Mouse (Mus musculus) neural tube, embryonic 12.5 days (tissue): ENCODE results near the gene Lgi4. TPM values are rescaled to one million over a fixed set of nuclear protein-coding genes. Genes with fewer than 3 reads are reported as not detected.

Source experiments
- ATAC-seq: fragments of 200-750 bp; cut with Nextera tagmentation; 2 replicates; pipeline ENCODE4 v1.8.0; 2017; ENCODE audit warnings: low read depth, mild to moderate bottlenecking, moderate TSS enrichment, moderate library complexity; ENCODE audit not compliant: low FRiP score
- H3K27ac ChIP-seq: fragments of 300-500 bp; sonication (generic); 2 replicates; pipeline ENCODE4 v1.5.1; 2016
- H3K27me3 ChIP-seq: fragments of 300-500 bp; sonication (generic); replicated peaks from 2 replicates; pipeline ENCODE4 v1.6.1; 2016; ENCODE audit warnings: mild to moderate bottlenecking
- H3K36me3 ChIP-seq: fragments of 300-500 bp; sonication (generic); 2 replicates; pipeline ENCODE4 v1.6.1; 2016; ENCODE audit warnings: mild to moderate bottlenecking
- H3K4me1 ChIP-seq: fragments of 300-500 bp; sonication (generic); 2 replicates; pipeline ENCODE4 v1.6.1; 2016
- H3K4me2 ChIP-seq: fragments of 300-500 bp; sonication (generic); replicated peaks from 2 replicates; pipeline ENCODE4 v1.6.1; 2016; ENCODE audit warnings: mild to moderate bottlenecking
- H3K4me3 ChIP-seq: fragments of 300-500 bp; sonication (generic); 2 replicates; pipeline ENCODE4 v1.5.1; 2016
- H3K9ac ChIP-seq: fragments of 300-500 bp; sonication (generic); 2 replicates; pipeline ENCODE4 v1.6.1; 2016; ENCODE audit warnings: mild to moderate bottlenecking
- H3K9me3 ChIP-seq: fragments of 300-500 bp; sonication (generic); 2 replicates; pipeline ENCODE4 v1.6.1; 2016; ENCODE audit warnings: mild to moderate bottlenecking
- WGBS: fragments of 180-500 bp; shearing (Covaris S2); methylation state at CpG from one replicate; pipeline ENCODE4 v1.1.7; 2016; 5-methylcytosine and 5-hydroxymethylcytosine counted together
- polyA plus RNA-seq: library from polyadenylated mRNA; unstranded; fragments of >200 nt; fragmentation: Nextera tagmentation; extraction: Ambion mirVana; gene quantifications from 2 replicates; pipeline ENCODE4 v1.2.1, GENCODE M21; 2016

Lgi4 gene
- 4.7 and 6.1 TPM in 2 replicates for polyA plus RNA-seq

DNA sequence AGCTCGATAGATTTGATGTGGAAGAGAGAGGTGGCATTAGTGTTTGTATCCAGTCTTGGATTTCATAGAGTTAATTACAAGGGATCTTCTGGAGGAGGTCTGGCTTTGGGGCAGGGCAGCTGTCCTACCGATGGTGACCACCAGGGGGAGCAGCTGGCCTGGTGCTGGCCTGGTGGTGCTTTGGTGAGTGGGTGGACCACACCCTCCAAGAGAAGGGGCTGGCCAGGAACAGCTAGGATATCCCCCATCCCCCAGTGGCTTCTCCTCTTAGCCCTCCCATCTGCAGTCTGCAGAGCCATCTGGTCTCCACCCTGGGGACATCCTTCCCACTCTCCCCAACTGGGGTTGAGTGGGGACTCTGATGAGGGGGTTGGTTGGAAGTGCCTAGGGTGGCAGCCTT lies at the start of gene Lgi4:
Gene Lgi4 (plus strand): TSS at position 235 of the 400 bp plus-strand sequence.
- H3K9ac ChIP-seq: peak within 1 kb of the TSS; percentile 21; the same call in 1 of the 2 replicates
- H3K4me1 ChIP-seq: peaks cover 9% of the 10 kb centered on the region
- WGBS: 9% methylated on average over 2 of the region's 2 CpGs
- H3K27me3 ChIP-seq: peaks cover 7% of the 10 kb centered on the region
- H3K4me2 ChIP-seq: peak within 1 kb of the TSS; percentile 33; the same call in 1 of the 2 replicates
- no peaks in the 10 kb centered on the region for H3K9me3 ChIP-seq
- H3K4me3 ChIP-seq: no peak within 1 kb of the TSS
- ATAC-seq: peak; percentile 81
- H3K27ac ChIP-seq: no peak within 1 kb of the TSS
- H3K36me3 ChIP-seq: no peaks in the 10 kb centered on the region

DNA sequence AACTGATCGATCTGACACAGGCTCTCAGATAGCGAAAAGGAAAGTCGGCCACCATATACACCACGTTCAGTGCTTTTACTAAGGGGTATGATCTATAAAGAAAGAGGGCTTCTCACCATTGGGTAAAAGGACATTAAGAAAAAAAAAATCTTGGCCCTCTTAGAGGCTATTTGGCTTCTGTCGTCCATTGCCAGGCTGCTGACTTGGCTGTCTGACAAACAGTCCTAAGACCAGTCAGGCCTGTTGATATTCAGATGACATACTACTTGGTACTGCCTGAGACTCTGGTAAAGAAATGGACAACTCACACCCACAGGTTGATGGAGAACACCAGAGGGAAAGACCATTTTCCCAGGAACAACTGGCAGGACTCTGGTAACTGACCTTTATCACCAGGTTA lies 46.2 kb upstream of the Lgi4 start:
- WGBS: 83% methylated on average over 5 of the region's 5 CpGs
- no peak overlapping the region for H3K4me3 ChIP-seq
- ATAC-seq: no peak

DNA sequence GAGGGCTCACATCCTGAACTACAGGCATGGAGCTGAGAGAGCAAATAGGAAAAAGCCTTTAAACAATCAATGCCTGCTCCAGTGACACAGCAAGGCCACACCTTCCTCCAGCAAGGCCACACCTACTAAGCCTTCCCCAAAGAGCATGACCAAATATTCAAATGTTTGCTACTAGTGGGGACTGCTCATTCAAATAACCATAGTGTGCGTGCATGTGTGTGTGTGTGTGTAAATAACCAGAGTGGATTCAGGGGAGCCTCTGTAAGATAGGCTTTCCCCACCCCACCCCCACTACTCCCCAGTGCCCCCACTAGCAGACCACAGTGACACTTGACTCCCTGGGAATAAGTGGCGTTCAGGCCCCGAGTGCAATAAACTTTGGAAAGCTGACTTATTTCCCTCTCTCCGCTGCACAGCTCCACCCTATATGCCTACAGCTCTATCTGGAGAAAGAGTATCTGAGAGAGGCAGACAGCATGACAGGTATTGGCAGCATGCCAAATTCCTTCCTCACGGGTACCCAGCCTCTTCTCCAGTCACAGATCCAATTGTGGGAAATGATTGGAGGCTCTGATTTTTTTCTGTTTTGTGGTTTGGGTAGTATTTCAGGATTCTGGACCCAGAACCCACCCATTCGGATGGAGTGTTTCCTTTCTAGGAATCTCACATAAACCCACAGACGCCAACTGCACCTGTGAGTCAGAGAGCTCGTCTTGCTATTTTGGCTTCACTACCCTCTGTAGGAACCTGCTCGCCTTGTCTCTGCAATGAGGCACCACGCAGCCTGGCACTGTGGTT lies 41.8 kb upstream of the Lgi4 start:
- Histone ChIP-seq H3K36me3 (no peaks in the 10 kb centered on the region), H3K4me1 (no peaks in the 10 kb centered on the region), H3K4me2 (no peak overlapping the region), H3K27ac (no peak overlapping the region), H3K9ac (no peak overlapping the region), H3K4me3 (no peak overlapping the region), H3K27me3 (no peaks in the 10 kb centered on the region), H3K9me3 (no peaks in the 10 kb centered on the region)
- no peak for ATAC-seq
- WGBS: 54% methylated on average over 10 of the region's 10 CpGs

More for the DNA sequence above, 46.2 kb upstream of the Lgi4 start:
- Histone ChIP-seq H3K27ac (no peak overlapping the region), H3K27me3 (no peaks in the 10 kb centered on the region), H3K9ac (no peak overlapping the region), H3K4me1 (no peaks in the 10 kb centered on the region), H3K9me3 (no peaks in the 10 kb centered on the region), H3K4me2 (no peak overlapping the region), H3K36me3 (no peaks in the 10 kb centered on the region)

DNA sequence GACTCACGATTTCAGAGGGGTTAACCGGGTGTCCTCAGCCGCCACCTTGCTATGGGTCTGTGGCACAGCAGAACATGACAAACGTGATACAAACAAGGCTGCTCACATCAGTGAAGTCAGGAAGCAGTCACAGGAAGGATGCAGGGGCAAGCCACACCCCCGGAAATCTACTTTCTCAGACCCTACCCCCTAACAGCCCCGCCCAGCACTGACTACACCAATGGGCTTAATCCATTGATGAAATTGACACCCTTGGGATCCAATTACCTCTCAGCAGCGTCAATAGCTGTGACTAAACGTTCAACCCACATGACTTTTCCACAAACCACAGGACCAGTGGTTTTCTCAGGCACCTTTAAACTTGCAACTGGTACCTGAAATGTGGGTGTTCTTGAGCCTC lies 30.5 kb upstream of the Lgi4 start:
- Histone ChIP-seq H3K36me3 (no peaks in the 10 kb centered on the region), H3K4me3 (no peak overlapping the region), H3K9me3 (no peaks in the 10 kb centered on the region; the same call in 1 of the 2 replicates), H3K27me3 (no peaks in the 10 kb centered on the region), H3K27ac (no peak overlapping the region), H3K4me2 (no peak overlapping the region), H3K9ac (no peak overlapping the region), H3K4me1 (no peaks in the 10 kb centered on the region)
- ATAC-seq: no peak
- 75% methylated on average over 8 of the region's 8 CpGs for WGBS

DNA sequence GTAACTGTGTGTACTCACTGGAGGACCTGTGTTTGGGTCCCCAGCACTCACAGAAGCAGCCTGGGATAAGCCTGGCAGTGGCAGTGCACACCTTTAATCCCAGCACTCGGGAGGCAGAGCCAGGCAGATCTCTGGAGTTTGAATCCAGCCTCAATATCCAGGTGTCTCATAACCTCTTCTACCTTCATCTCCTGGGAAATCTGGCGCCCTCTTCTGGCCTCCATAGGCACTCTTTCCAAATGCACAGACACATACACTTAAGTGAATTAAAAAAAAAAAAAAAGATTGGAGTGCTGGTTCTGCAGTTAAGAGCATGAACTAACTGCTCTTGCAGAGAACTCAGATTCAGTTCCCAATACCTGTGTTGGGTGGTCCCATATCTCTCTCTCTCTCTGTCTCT lies 28.4 kb upstream of the Lgi4 start:
- H3K4me3 ChIP-seq: no peak overlapping the region
- H3K9me3 ChIP-seq: no peaks in the 10 kb centered on the region; the same call in 1 of the 2 replicates
- H3K9ac ChIP-seq: no peak overlapping the region
- WGBS: 76% methylated on average over 2 of the region's 2 CpGs
- no peaks in the 10 kb centered on the region for H3K36me3 ChIP-seq
- no peaks in the 10 kb centered on the region for H3K27me3 ChIP-seq
- H3K4me1 ChIP-seq: no peaks in the 10 kb centered on the region
- no peak overlapping the region for H3K4me2 ChIP-seq
- H3K27ac ChIP-seq: no peak overlapping the region
- ATAC-seq: no peak

DNA sequence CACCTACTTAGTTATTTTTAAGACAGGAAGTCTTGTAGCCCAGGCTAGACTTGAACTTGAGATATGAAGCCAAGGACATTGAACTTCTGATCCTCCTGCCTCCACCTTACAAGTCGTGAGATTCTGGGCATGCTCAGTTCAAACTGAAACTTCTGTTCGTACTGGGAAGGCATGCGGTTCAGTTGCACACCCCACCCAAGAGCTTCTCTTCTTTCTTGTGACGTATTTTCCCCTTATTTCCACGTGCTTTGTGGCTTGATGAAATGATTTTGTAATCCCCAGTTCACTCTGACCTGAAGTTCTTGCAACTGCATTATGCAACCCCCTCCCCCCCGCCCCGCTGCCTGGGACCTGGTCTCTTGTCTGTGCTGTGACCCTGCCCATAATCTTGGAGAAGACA lies 27.4 kb upstream of the Lgi4 start:
- Histone ChIP-seq H3K9me3 (no peaks in the 10 kb centered on the region; the same call in 1 of the 2 replicates), H3K4me1 (no peaks in the 10 kb centered on the region), H3K4me2 (no peak overlapping the region), H3K4me3 (no peak overlapping the region), H3K27ac (no peak overlapping the region), H3K36me3 (no peaks in the 10 kb centered on the region), H3K27me3 (no peaks in the 10 kb centered on the region), H3K9ac (no peak overlapping the region)
- no peak for ATAC-seq
- 85% methylated on average over 7 of the region's 7 CpGs for WGBS

DNA sequence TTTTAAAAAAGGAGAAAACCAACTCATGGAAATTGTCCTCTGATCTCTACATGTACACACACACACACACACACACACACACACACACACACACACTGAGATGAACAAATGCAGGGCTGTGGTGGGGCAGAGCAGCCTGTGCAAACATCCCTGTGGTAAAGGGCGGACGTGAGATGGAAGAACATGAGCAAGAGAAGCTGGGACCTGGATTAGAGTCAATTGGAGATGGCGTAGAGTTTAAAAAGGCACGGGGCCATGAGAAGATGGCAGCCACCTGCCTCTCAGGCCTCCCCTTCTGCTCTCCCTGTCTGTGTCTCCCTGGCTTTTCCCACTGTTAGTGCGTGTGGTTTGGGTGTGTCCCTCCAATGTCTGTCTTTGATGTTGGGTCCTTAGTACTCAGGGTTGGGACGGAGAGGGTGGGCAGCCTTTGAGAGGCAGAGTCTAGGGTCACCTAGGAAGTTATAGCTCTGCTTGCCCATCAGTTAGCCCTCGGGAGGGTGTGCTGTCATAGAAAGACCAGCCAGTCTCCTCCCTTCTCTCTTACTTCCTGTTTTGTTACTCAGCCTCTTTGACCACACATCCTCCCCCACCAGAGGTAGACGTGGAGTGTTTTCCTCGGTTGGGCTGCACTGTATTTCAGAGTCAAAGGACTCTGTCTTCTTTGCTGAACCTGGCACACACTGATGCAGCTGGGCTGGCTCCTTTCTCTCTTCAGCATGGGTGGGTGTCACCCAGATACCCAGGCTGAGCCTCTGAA lies 25.6 kb upstream of the Lgi4 start:
- Histone ChIP-seq H3K4me3 (no peak overlapping the region), H3K36me3 (no peaks in the 10 kb centered on the region), H3K4me1 (no peaks in the 10 kb centered on the region), H3K9ac (no peak overlapping the region), H3K4me2 (no peak overlapping the region), H3K9me3 (no peaks in the 10 kb centered on the region; the same call in 1 of the 2 replicates), H3K27me3 (no peaks in the 10 kb centered on the region), H3K27ac (no peak overlapping the region)
- WGBS: 75% methylated on average over 9 of the region's 9 CpGs
- ATAC-seq: no peak

DNA sequence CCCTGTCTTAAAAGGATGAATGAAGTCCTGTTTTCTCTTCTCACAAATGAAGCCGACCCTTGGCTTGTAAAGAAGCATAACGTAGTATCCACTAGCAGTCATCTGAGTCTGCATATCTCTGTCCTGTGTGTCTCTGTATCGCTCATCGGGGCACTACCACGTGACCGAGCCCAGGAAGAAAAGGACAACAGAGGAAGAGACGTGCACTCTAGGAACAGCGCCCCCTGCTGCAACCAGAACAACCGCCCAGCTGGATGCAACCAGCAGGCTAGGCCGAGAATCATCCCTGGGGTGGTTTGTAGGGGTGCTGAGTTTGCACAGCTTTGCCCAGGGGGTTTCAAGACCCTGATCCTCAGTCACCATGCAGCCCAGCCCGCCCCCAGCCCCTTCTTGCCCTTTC lies 24.4 kb upstream of the Lgi4 start:
- 71% methylated on average over 11 of the region's 11 CpGs for WGBS
- no peak overlapping the region for H3K4me2 ChIP-seq
- H3K4me3 ChIP-seq: no peak overlapping the region
- H3K9me3 ChIP-seq: no peaks in the 10 kb centered on the region
- H3K9ac ChIP-seq: no peak overlapping the region
- no peaks in the 10 kb centered on the region for H3K27me3 ChIP-seq
- no peaks in the 10 kb centered on the region for H3K36me3 ChIP-seq
- no peak overlapping the region for H3K27ac ChIP-seq
- no peaks in the 10 kb centered on the region for H3K4me1 ChIP-seq
- no peak for ATAC-seq

DNA sequence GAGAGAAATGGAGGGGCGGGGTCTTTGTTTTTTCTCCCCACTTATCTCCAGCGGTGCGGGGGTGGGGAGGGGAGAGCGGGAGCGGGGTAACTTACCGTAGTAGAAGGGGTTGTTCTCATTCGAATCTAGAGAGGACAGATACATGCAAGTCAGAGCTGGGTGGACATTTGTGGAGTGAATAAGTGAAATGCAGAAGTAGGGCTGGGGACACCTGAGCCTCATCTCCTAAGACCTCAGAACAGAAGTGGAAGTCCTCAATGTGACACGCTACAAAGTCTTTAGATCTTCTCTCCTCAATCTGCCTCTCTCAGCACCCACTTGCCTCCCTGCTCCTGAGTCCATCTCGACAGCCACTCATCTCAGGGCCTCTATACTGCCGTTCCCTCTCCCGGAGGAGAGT lies 23.9 kb upstream of the Lgi4 start:
- WGBS: 82% methylated on average over 11 of the region's 11 CpGs
- ATAC-seq: no peak
- H3K27me3 ChIP-seq: no peaks in the 10 kb centered on the region

DNA sequence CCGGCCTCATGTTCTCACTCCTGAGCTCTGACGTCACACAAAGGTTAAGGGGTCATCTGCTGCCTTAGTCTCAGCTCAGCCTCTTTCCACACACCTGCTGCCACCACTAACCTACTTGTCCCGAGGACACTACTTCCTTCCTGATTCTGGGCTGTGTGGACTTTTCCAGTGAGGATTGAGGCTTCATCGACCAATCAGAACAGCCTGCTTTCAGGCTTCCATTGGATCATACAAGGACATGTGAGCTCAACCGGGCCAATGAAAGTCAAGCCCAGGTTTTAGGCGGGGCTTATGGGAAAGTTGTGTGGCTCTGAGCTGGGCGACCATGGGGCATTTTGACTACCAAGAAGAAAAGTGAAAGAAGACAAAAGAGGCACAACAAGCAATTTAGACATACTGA lies 22.2 kb upstream of the Lgi4 start:
- 84% methylated on average over 7 of the region's 7 CpGs for WGBS
- peaks cover 5% of the 10 kb centered on the region for H3K4me1 ChIP-seq
- no peak for ATAC-seq

More for the DNA sequence above, 23.9 kb upstream of the Lgi4 start:
- Histone ChIP-seq H3K4me3 (no peak overlapping the region), H3K9me3 (no peaks in the 10 kb centered on the region), H3K36me3 (no peaks in the 10 kb centered on the region), H3K4me2 (no peak overlapping the region), H3K4me1 (no peaks in the 10 kb centered on the region), H3K9ac (no peak overlapping the region), H3K27ac (no peak overlapping the region)

DNA sequence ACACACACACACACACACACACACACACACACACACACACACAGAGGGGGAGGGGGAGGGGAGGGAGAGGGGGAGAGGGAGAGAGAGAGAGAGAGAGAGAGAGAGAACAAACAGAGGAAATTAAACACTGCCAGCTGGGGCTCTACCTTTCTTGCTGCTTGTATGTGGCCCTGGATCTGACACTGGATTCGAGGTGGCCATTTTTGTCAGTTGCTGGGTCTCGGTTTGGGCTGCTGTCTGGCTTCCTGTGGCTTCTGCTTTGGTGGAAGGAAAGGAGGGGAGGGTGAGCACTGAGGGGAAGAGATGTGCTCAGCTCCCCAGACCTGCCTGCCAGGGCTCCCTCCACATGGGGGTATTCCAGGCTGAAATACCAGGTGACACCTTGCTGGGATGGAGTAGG lies 21.5 kb upstream of the Lgi4 start:
- Histone ChIP-seq H3K36me3 (no peaks in the 10 kb centered on the region), H3K4me3 (no peak overlapping the region), H3K4me1 (peaks cover 11% of the 10 kb centered on the region), H3K27ac (no peak overlapping the region), H3K9me3 (no peaks in the 10 kb centered on the region), H3K9ac (no peak overlapping the region), H3K27me3 (peaks cover 23% of the 10 kb centered on the region), H3K4me2 (no peak overlapping the region)
- ATAC-seq: no peak
- 70% methylated on average over 2 of the region's 2 CpGs for WGBS

More for the DNA sequence above, 22.2 kb upstream of the Lgi4 start:
- Histone ChIP-seq H3K9ac (no peak overlapping the region), H3K9me3 (no peaks in the 10 kb centered on the region), H3K27me3 (peaks cover 16% of the 10 kb centered on the region), H3K4me2 (no peak overlapping the region), H3K36me3 (no peaks in the 10 kb centered on the region), H3K4me3 (no peak overlapping the region), H3K27ac (no peak overlapping the region)

DNA sequence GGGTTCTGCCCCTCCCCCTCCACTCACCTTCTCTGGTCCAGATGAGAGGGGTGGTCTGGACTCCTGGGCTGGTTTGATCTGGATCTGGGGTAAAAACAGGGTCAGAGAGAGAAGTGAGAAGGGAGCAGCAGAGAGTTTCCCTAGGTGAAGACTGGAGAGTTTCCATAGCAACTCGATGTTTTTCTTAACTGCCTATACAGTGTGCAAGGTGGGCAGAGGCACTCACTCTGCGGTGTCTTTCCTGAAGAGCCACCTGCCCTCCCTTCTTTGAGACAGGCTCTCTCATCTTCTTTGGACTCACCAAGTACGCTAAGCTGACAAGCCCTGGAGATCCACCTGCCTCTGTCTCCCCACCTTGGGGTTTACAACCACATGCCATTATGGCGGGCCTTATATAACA lies 20.1 kb upstream of the Lgi4 start:
- Histone ChIP-seq H3K9ac (no peak overlapping the region), H3K4me1 (peaks cover 11% of the 10 kb centered on the region), H3K4me3 (no peak overlapping the region), H3K27ac (no peak overlapping the region), H3K9me3 (no peaks in the 10 kb centered on the region), H3K36me3 (no peaks in the 10 kb centered on the region), H3K27me3 (peaks cover 35% of the 10 kb centered on the region), H3K4me2 (no peak overlapping the region)
- no peak for ATAC-seq
- WGBS: 79% methylated on average over 4 of the region's 4 CpGs
